Mouse (Mus musculus) liver, embryonic 13.5 days (tissue): ENCODE data around the gene Fat4. TPM values are rescaled to one million over a fixed set of nuclear protein-coding genes. Genes with fewer than 3 reads are reported as not detected.

Experiments
- ATAC-seq: fragments of 200-750 bp; cut with Nextera tagmentation; 2 replicates; pipeline ENCODE4 v1.8.0; 2017; ENCODE audit warnings: low read depth, mild to moderate bottlenecking, moderate number of reproducible peaks, moderate library complexity
- DNase-seq: peaks from one replicate; pipeline ENCODE4 v3.0.0; 2022
- H3K27ac ChIP-seq: fragments of 300-500 bp; sonication (generic); 2 replicates; pipeline ENCODE4 v1.5.1; 2015; ENCODE audit warnings: moderate library complexity, mild to moderate bottlenecking, inconsistent platforms
- H3K27me3 ChIP-seq: fragments of 300-500 bp; sonication (generic); 2 replicates; pipeline ENCODE4 v1.6.1; 2015; ENCODE audit warnings: mild to moderate bottlenecking, inconsistent platforms
- H3K36me3 ChIP-seq: fragments of 300-500 bp; sonication (generic); 2 replicates; pipeline ENCODE4 v1.6.1; 2015; ENCODE audit warnings: mild to moderate bottlenecking, inconsistent platforms
- H3K4me1 ChIP-seq: fragments of 300-500 bp; sonication (generic); replicated peaks from 2 replicates; pipeline ENCODE4 v1.6.1; 2015; ENCODE audit warnings: inconsistent platforms
- H3K4me2 ChIP-seq: fragments of 300-500 bp; sonication (generic); 2 replicates; pipeline ENCODE4 v1.6.1; 2015; ENCODE audit warnings: inconsistent platforms, mild to moderate bottlenecking, moderate library complexity
- H3K4me3 ChIP-seq: fragments of 300-500 bp; sonication (generic); replicated peaks from 2 replicates; pipeline ENCODE4 v1.5.1; 2015; ENCODE audit warnings: mild to moderate bottlenecking, inconsistent platforms
- H3K9ac ChIP-seq: fragments of 300-500 bp; sonication (generic); 2 replicates; pipeline ENCODE4 v1.6.1; 2015; ENCODE audit warnings: mild to moderate bottlenecking, inconsistent platforms
- H3K9me3 ChIP-seq: fragments of 300-500 bp; sonication (generic); replicated peaks from 2 replicates; pipeline ENCODE4 v1.6.1; 2016; ENCODE audit warnings: inconsistent platforms
- WGBS: fragments of 180-500 bp; shearing (Covaris S2); methylation state at CpG from one replicate; pipeline ENCODE4 v1.1.7; 2015; ENCODE audit not compliant: insufficient replicate concordance; 5-methylcytosine and 5-hydroxymethylcytosine counted together
- polyA plus RNA-seq: library from polyadenylated mRNA; unstranded; fragments of >200 nt; fragmentation: Nextera tagmentation; extraction: Ambion mirVana; gene quantifications from 2 replicates; pipeline ENCODE4 v1.2.1, GENCODE M21; 2015

The Fat4 gene
- polyA plus RNA-seq, result 0.31 and 0.33 TPM in 2 replicates

DNA sequence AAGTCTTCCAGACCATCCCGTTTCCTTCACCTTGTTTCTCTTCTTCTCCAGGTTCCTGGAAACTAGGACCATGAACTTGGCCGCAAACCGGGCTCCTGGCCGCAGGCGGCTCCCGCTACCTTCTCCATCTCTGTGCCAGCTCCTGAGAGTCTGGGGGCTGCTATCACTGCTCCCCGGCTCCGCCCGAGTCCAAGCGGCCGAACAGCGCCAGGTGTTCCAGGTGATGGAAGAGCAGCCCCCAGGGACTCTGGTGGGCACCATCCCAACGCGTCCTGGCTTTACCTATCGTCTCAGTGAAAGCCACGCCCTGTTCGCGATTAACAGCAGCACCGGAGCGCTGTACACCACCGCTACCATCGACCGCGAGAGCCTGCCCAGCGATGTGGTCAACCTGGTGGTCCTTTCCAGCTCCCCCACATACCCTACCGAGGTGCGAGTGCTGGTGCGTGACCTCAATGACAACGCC lies at the start of gene Fat4:
Gene Fat4, plus strand, starts transcription at position 51 of the 466 bp plus-strand sequence.
- Histone ChIP-seq H3K9ac (peak within 1 kb of the TSS; percentile 41), H3K27me3 (peaks cover 50% of the 10 kb centered on the region), H3K9me3 (no peaks in the 10 kb centered on the region), H3K4me3 (peak within 1 kb of the TSS; percentile 62), H3K4me1 (0 out of 2 replicates have a peak, but pooled peaks cover 9% of the 10 kb centered on the region), H3K27ac (peak within 1 kb of the TSS; percentile 39; the same call in 1 of the 2 replicates), H3K4me2 (peak within 1 kb of the TSS; percentile 67), H3K36me3 (no peaks in the 10 kb centered on the region)
- DNase-seq, result no peak
- no peak for ATAC-seq
- 2% methylated on average over 29 of the region's 29 CpGs for WGBS

DNA sequence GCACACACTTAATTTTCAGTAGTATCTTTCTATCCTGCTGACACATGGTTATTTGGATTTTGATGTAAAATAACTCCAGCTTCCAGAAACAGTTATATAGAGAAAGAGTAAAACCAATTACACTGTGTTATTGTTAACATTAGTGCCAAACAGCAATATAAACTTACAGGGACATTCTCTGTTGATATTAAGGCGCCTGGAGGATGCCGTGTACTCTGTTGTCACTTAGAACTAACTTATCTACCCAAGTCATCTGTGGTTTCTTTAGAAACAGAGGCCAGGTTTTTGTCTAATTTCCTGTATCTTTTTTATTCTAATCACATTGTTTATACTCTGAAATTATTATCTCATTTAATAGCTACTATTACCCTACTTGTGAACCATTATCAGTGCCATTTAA lies 47.3 kb upstream of the Fat4 start:
- Histone ChIP-seq H3K27ac (no peak overlapping the region), H3K4me2 (no peak overlapping the region), H3K36me3 (no peaks in the 10 kb centered on the region), H3K27me3 (no peaks in the 10 kb centered on the region), H3K9me3 (no peaks in the 10 kb centered on the region), H3K4me1 (no peaks in the 10 kb centered on the region), H3K4me3 (no peak overlapping the region), H3K9ac (no peak overlapping the region)
- ATAC-seq, result no peak
- no peak for DNase-seq
- 52% methylated on average over 2 of the region's 2 CpGs for WGBS

DNA sequence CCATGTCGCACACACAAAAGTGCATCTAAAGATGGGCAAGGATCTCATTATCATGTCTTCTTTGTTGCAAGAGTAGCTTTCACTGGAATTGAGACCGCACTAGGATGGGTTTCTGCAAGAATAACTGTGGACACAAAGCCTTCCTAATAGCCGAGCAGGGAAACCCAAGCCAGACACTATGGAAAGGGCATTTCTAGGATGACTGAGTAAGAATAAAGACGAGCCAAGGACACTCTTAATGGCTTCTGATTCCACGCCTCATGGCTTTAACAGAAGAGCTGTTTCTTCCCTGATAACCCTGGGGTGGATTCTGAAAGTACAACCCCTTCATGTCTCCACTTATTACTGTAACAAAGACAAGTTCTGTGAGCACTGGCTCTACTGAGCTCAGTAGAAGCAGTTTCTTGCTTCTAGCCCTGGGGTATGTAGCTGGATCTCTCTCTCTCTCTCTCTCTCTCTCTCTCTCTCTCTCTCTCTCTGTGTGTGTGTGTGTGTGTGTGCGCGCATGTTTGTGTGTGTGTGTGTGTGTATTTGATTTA lies 43.7 kb upstream of the Fat4 start:
- no peaks in the 10 kb centered on the region for H3K4me1 ChIP-seq
- H3K36me3 ChIP-seq, result no peaks in the 10 kb centered on the region
- 67% methylated on average over 7 of the region's 7 CpGs for WGBS
- ATAC-seq (no peak), DNase-seq (no peak)
- no peak overlapping the region for H3K4me2 ChIP-seq
- no peaks in the 10 kb centered on the region for H3K27me3 ChIP-seq
- H3K9ac ChIP-seq, result no peak overlapping the region
- no peaks in the 10 kb centered on the region for H3K9me3 ChIP-seq
- no peak overlapping the region for H3K27ac ChIP-seq
- H3K4me3 ChIP-seq, result no peak overlapping the region

DNA sequence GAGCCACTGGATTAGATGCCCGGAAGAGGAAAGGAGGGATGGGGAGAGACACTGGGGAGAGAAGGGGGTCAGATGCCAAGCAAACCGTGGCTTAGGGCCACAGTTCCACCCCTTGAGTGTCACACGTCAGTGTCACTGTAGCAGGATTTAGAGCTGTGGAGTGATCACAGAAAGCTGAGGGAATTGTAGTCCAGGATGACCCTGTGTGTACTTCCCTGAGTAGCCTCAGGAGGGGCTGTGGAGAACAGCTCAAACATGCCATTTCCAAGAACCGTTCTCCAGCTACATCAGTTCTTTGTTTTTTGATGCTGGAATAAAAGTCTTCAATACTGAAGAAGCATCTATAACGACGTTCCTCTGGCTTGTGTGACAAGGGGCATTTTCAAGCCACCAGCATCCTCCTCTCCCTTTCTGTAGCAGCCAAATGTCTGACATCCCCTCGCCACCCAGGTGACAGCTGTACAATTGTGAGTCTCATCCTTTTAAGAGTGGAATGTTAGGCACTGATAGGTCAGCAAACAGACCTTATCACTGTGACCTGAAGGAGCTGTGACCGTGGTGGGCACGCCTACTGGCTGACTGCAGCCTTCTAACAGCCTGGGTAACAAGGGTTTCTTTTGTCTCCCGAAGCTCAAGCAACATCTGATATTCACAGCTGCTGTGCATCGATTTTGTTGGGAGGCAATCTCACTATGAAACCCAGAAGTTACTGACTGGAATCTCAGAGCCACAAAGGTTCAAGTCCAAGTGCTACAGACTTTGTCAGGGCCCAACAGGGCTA lies 39.9 kb upstream of the Fat4 start:
- Histone ChIP-seq H3K27ac (no peak overlapping the region), H3K9me3 (no peaks in the 10 kb centered on the region), H3K4me2 (no peak overlapping the region), H3K27me3 (no peaks in the 10 kb centered on the region), H3K36me3 (no peaks in the 10 kb centered on the region), H3K4me3 (no peak overlapping the region), H3K4me1 (no peaks in the 10 kb centered on the region), H3K9ac (no peak overlapping the region)
- WGBS, result 24% methylated on average over 11 of the region's 11 CpGs
- DNase-seq (no peak), ATAC-seq (no peak)

DNA sequence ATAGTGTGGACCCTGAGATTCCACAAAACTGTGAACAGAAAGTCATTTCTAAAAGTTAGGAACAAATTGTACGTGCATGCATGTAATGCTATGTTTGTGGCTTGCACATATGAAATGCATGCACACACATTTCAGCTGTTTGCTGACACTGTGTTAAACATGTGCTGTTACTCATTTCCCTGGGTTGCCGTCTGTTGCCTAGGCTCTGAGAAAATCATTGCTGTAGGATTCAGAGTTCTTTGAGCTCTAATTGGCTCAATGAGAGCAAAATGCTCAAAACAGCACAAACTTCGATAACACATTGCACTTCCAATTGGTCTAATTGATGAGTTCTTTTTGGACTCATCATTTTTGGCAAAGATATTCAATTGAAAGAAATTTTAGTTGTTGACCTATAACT lies 37.7 kb upstream of the Fat4 start:
- WGBS, result 68% methylated on average over 3 of the region's 3 CpGs
- Histone ChIP-seq H3K9me3 (no peaks in the 10 kb centered on the region), H3K4me2 (no peak overlapping the region), H3K4me1 (no peaks in the 10 kb centered on the region), H3K9ac (no peak overlapping the region), H3K27ac (no peak overlapping the region), H3K27me3 (no peaks in the 10 kb centered on the region), H3K4me3 (no peak overlapping the region), H3K36me3 (no peaks in the 10 kb centered on the region)
- no peak for DNase-seq
- ATAC-seq, result no peak

DNA sequence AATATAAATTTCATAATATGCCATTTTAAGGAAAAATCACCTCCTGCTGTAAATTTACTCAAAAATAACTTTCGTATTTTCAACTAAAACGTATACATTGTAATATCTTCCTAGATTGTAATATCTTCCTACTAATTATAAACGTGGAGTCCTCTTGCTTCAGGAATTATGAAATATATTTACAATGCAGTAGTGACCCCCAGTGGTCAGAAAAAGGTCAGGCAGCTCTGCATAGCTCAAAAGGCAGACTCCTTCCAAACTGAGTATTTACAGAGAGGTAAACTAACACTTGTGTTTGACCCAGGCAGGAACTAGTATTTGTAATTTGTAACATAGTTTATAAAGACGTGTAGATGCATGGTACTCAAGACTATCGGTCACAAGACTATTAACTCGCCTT lies 37.2 kb upstream of the Fat4 start:
- DNase-seq (no peak), ATAC-seq (no peak)
- H3K27me3 ChIP-seq, result no peaks in the 10 kb centered on the region
- no peak overlapping the region for H3K4me3 ChIP-seq
- no peak overlapping the region for H3K4me2 ChIP-seq
- H3K9me3 ChIP-seq, result no peaks in the 10 kb centered on the region
- no peak overlapping the region for H3K27ac ChIP-seq
- H3K36me3 ChIP-seq, result no peaks in the 10 kb centered on the region
- H3K4me1 ChIP-seq, result no peaks in the 10 kb centered on the region
- WGBS, result 22% methylated on average over 6 of the region's 6 CpGs
- no peak overlapping the region for H3K9ac ChIP-seq

DNA sequence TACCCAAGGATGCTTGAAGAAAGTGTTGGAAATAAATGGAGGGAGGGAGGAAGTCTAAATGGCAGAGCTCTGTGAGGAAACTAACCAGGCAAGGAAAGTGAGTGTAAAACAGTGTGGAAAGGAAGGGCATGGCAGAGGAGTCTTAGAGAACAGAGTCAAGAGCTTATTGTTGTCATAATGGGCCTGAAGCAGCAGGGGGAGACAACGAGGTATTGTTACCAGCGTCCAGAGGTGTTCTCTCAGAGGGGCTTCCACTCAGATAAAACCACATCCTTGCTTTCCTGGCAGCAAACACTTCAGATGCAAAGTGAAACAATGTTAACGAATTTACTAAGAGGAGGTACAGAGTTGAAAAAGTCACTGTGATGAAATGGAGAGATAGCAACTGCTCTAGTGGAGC lies 33.1 kb upstream of the Fat4 start:
- no peaks in the 10 kb centered on the region for H3K9me3 ChIP-seq
- H3K4me2 ChIP-seq, result no peak overlapping the region
- no peaks in the 10 kb centered on the region for H3K27me3 ChIP-seq
- WGBS, result 9% methylated on average over 3 of the region's 3 CpGs
- ATAC-seq (no peak), DNase-seq (no peak)
- H3K4me3 ChIP-seq, result no peak overlapping the region
- no peaks in the 10 kb centered on the region for H3K4me1 ChIP-seq
- H3K9ac ChIP-seq, result no peak overlapping the region
- H3K27ac ChIP-seq, result no peak overlapping the region
- no peaks in the 10 kb centered on the region for H3K36me3 ChIP-seq

DNA sequence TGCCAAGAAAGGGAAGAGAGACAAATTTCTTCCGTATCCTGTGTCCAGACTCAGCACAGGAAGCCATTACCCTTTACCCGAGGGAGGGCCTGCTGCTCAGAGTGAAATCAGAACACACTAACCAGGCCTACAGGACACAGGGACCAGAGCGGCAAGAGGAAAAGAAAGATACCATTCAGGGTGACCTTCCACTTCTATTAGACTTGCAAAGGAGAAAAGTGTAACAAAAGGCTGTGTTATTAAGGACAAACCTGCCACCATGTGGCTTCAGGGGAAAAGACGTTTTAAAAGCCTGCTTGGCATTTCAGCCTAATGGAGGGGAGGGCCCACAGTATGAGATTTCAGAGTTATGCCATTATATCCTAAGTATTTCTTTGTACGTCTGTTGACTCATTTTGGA lies 26.1 kb upstream of the Fat4 start:
- H3K4me3 ChIP-seq, result no peak overlapping the region
- no peak overlapping the region for H3K9ac ChIP-seq
- H3K9me3 ChIP-seq, result no peaks in the 10 kb centered on the region
- ATAC-seq (no peak), DNase-seq (no peak)
- WGBS, result 42% methylated on average over 5 of the region's 5 CpGs
- no peaks in the 10 kb centered on the region for H3K4me1 ChIP-seq
- no peaks in the 10 kb centered on the region for H3K36me3 ChIP-seq
- H3K27ac ChIP-seq, result no peak overlapping the region
- no peaks in the 10 kb centered on the region for H3K27me3 ChIP-seq
- H3K4me2 ChIP-seq, result no peak overlapping the region

DNA sequence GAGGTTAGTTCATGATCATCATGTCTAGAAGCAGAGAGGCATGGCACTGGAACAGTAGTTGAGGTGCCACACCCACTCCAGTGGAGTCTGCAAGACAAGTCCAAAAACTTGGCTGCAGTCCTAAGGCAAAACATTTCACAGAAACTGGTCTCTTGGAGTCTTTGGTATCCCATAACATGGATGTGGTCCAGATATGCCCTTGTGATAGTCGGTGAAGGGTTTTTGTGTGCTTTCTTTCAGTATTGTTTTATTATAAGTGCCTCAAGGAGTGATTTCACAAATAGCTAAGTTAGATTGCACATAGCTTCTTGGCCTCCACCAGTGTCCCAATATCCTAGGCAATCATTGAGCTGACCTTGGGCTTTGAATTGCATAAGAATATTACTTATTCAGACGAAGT lies 15.4 kb upstream of the Fat4 start:
- WGBS, result 62% methylated on average over 2 of the region's 2 CpGs
- no peaks in the 10 kb centered on the region for H3K36me3 ChIP-seq
- H3K9ac ChIP-seq, result no peak overlapping the region
- ATAC-seq, result no peak
- no peaks in the 10 kb centered on the region for H3K27me3 ChIP-seq
- no peaks in the 10 kb centered on the region for H3K9me3 ChIP-seq
- H3K4me2 ChIP-seq, result no peak overlapping the region
- H3K27ac ChIP-seq, result no peak overlapping the region
- DNase-seq, result no peak
- no peaks in the 10 kb centered on the region for H3K4me1 ChIP-seq
- H3K4me3 ChIP-seq, result no peak overlapping the region

DNA sequence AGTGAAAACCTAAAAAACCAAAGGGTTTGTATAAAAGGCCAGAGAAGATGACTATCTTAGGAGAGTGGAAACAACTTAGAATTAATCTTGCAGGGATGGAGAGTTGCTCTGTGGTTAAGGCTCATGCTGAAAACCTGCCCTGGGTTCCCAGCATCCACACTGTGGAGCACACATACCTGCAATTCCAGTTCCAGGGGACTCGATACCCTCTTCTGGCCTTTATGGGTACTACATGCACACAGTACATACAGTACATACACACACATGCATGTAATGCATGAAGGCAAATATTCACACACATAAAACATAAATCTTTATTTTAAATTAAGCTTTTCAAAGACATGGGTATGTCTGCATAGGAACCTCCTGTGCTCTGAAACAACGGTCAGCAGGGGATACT lies 10.9 kb upstream of the Fat4 start:
- ATAC-seq, result no peak
- Histone ChIP-seq H3K36me3 (no peaks in the 10 kb centered on the region), H3K4me3 (no peak overlapping the region), H3K27me3 (no peaks in the 10 kb centered on the region), H3K9me3 (no peaks in the 10 kb centered on the region), H3K4me2 (no peak overlapping the region), H3K9ac (no peak overlapping the region), H3K4me1 (no peaks in the 10 kb centered on the region), H3K27ac (no peak overlapping the region)
- 75% methylated on average over 2 of the region's 2 CpGs for WGBS
- DNase-seq, result no peak

DNA sequence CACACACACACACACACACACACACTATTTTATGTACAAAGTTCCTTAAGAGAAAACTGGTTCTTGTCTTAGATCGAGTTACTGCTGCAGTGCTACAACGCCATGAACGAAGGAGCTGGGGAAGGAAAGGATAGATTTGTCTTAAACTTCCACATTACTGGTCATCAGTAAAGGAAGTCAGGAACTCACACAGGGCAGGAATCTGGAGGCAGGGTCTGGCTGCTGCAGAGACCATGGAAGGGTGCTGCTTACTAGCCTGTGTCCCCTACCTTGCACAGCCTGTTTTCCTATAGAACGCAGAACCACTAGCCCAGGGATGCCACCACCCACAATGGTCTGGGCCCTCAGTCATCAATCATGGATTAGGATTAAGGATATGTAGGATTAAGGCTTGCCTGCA lies 10.0 kb upstream of the Fat4 start:
- 80% methylated on average over 4 of the region's 4 CpGs for WGBS
- Histone ChIP-seq H3K4me1 (no peaks in the 10 kb centered on the region), H3K27ac (no peak overlapping the region), H3K9ac (no peak overlapping the region), H3K36me3 (no peaks in the 10 kb centered on the region), H3K27me3 (no peaks in the 10 kb centered on the region), H3K4me2 (no peak overlapping the region), H3K9me3 (no peaks in the 10 kb centered on the region), H3K4me3 (no peak overlapping the region)
- ATAC-seq, result no peak
- DNase-seq, result no peak

DNA sequence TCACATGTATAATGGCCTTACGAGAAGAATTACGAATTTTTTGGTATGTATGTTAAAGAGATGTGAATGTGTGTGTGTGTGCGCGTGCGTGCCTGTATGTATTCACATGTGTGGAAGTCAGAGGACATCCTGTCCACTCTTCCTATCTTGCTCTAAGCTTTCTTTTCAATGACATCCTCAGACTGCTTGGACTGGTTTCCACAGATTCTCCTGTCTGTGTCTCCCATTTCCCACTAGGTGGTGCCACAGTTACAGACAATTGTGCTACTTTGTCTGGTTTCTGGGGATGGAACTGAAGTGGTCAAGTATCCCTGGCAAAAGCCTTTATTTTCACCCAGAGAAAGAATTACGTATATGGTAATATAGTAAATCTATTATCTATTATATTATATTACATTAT lies 4.0 kb upstream of the Fat4 start:
- no peak overlapping the region for H3K4me3 ChIP-seq
- no peak overlapping the region for H3K9ac ChIP-seq
- no peak for ATAC-seq
- DNase-seq, result no peak
- H3K36me3 ChIP-seq, result no peaks in the 10 kb centered on the region
- no peaks in the 10 kb centered on the region for H3K9me3 ChIP-seq
- WGBS, result 48% methylated on average over 6 of the region's 6 CpGs
- 0 out of 2 replicates have a peak, but pooled peaks cover 9% of the 10 kb centered on the region for H3K4me1 ChIP-seq
- no peak overlapping the region for H3K4me2 ChIP-seq
- peaks cover 41% of the 10 kb centered on the region for H3K27me3 ChIP-seq
- no peak overlapping the region for H3K27ac ChIP-seq
